Mouse (Mus musculus) liver, embryonic 12.5 days (tissue): ENCODE measurements around the gene Slc25a22. TPM values are rescaled to one million over a fixed set of nuclear protein-coding genes. Genes with fewer than 3 reads are reported as not detected.

Source experiments
- ATAC-seq: fragments of 200-750 bp; cut with Nextera tagmentation; 2 replicates; pipeline ENCODE4 v1.8.0; 2017; ENCODE audit warnings: moderate number of reproducible peaks, mild to moderate bottlenecking, moderate library complexity
- H3K27ac ChIP-seq: fragments of 300-500 bp; sonication (generic); 2 replicates; pipeline ENCODE4 v1.5.1; 2016; ENCODE audit warnings: mild to moderate bottlenecking
- H3K27me3 ChIP-seq: fragments of 300-500 bp; sonication (generic); replicated peaks from 2 replicates; pipeline ENCODE4 v1.6.1; 2016; ENCODE audit warnings: mild to moderate bottlenecking, moderate library complexity
- H3K36me3 ChIP-seq: fragments of 300-500 bp; sonication (generic); 2 replicates; pipeline ENCODE4 v1.6.1; 2016; ENCODE audit warnings: mild to moderate bottlenecking, moderate library complexity
- H3K4me1 ChIP-seq: fragments of 300-500 bp; sonication (generic); 2 replicates; pipeline ENCODE4 v1.6.1; 2016
- H3K4me2 ChIP-seq: fragments of 300-500 bp; sonication (generic); 2 replicates; pipeline ENCODE4 v1.6.1; 2016; ENCODE audit warnings: mild to moderate bottlenecking, moderate library complexity
- H3K4me3 ChIP-seq: fragments of 300-500 bp; sonication (generic); 2 replicates; pipeline ENCODE4 v1.5.1; 2016; ENCODE audit warnings: mild to moderate bottlenecking, moderate library complexity
- H3K9ac ChIP-seq: fragments of 300-500 bp; sonication (generic); 2 replicates; pipeline ENCODE4 v1.6.1; 2016; ENCODE audit warnings: mild to moderate bottlenecking, moderate library complexity
- H3K9me3 ChIP-seq: fragments of 300-500 bp; sonication (generic); replicated peaks from 2 replicates; pipeline ENCODE4 v1.6.1; 2016; ENCODE audit warnings: mild to moderate bottlenecking, moderate library complexity
- WGBS: fragments of 180-500 bp; shearing (Covaris S2); methylation state at CpG from one replicate; pipeline ENCODE4 v1.1.7; 2016; ENCODE audit not compliant: insufficient replicate concordance; 5-methylcytosine and 5-hydroxymethylcytosine counted together
- polyA plus RNA-seq: library from polyadenylated mRNA; unstranded; fragments of >200 nt; fragmentation: Nextera tagmentation; extraction: Ambion mirVana; gene quantifications from 2 replicates; pipeline ENCODE4 v1.2.1, GENCODE M21; 2016

Gene Slc25a22
- polyA plus RNA-seq, 1 experiment from 2014 or later, result 27.1 TPM

GRCm38 (mm10) chr7:141469901-141470636, 32.4 kb upstream of the Slc25a22 start:
- Histone ChIP-seq H3K27me3 (peaks cover 17% of the 10 kb centered on the region), H3K4me2 (peak overlapping the region; percentile 95; the same call in 1 of the 2 replicates), H3K36me3 (peaks cover 38% of the 10 kb centered on the region), H3K9me3 (no peaks in the 10 kb centered on the region), H3K4me1 (peaks cover 75% of the 10 kb centered on the region), H3K9ac (no peak overlapping the region), H3K27ac (peak overlapping the region; percentile 83), H3K4me3 (no peak overlapping the region)
- 85% methylated on average over 18 of the region's 18 CpGs for WGBS
- no peak for ATAC-seq

- no peak for ATAC-seq
- Histone ChIP-seq H3K36me3 (peaks cover 38% of the 10 kb centered on the region), H3K9me3 (no peaks in the 10 kb centered on the region), H3K4me3 (peak overlapping the region; percentile 82), H3K9ac (peak overlapping the region; percentile 82), H3K27me3 (peaks cover 25% of the 10 kb centered on the region), H3K4me1 (peaks cover 80% of the 10 kb centered on the region), H3K27ac (peak overlapping the region; percentile 83), H3K4me2 (peak overlapping the region; percentile 95)
- WGBS, result 82% methylated on average over 6 of the region's 6 CpGs
Measured at GRCm38 (mm10) chr7:141469352-141469751, 31.7 kb upstream of the Slc25a22 start.

- Histone ChIP-seq H3K27me3 (peaks cover 31% of the 10 kb centered on the region), H3K9me3 (no peaks in the 10 kb centered on the region), H3K36me3 (peaks cover 38% of the 10 kb centered on the region), H3K4me1 (peaks cover 79% of the 10 kb centered on the region), H3K4me3 (peak overlapping the region; percentile 82), H3K4me2 (peak overlapping the region; percentile 95), H3K27ac (peak overlapping the region; percentile 83), H3K9ac (peak overlapping the region; percentile 82)
- peak; percentile 71 for ATAC-seq
- WGBS, result 6% methylated on average over 8 of the region's 8 CpGs
Measured at GRCm38 (mm10) chr7:141468522-141469211, 31.0 kb upstream of the Slc25a22 start.

- no peak for ATAC-seq
Measured at GRCm38 (mm10) chr7:141468164-141468521, 30.5 kb upstream of the Slc25a22 start.

GRCm38 (mm10) chr7:141467230-141468030, 29.7 kb upstream of the Slc25a22 start, which contains the start of gene Cd151:
TSS of gene Cd151 (plus strand) at chr7:141467392.
- peaks cover 44% of the 10 kb centered on the region for H3K27me3 ChIP-seq
- peak within 1 kb of the TSS; percentile 95 for H3K4me2 ChIP-seq
- H3K4me3 ChIP-seq, result peak within 1 kb of the TSS; percentile 82
- WGBS, result 1% methylated on average over 52 of the region's 52 CpGs
- H3K9me3 ChIP-seq, result no peaks in the 10 kb centered on the region
- H3K9ac ChIP-seq, result peak within 1 kb of the TSS; percentile 82
- peak within 1 kb of the TSS; percentile 83 for H3K27ac ChIP-seq
- H3K36me3 ChIP-seq, result peaks cover 33% of the 10 kb centered on the region
- ATAC-seq, result peak; percentile 87
- H3K4me1 ChIP-seq, result peaks cover 70% of the 10 kb centered on the region

More at GRCm38 (mm10) chr7:141468164-141468521, 30.5 kb upstream of the Slc25a22 start:
- peaks cover 38% of the 10 kb centered on the region for H3K36me3 ChIP-seq
- H3K4me1 ChIP-seq, result peaks cover 74% of the 10 kb centered on the region
- H3K9me3 ChIP-seq, result no peaks in the 10 kb centered on the region
- H3K27me3 ChIP-seq, result peaks cover 37% of the 10 kb centered on the region
- 20% methylated on average over 5 of the region's 5 CpGs for whole genome bisulfite sequencing
- H3K4me3 ChIP-seq, result peak overlapping the region; percentile 82
- H3K27ac ChIP-seq, result peak overlapping the region; percentile 83
- peak overlapping the region; percentile 95 for H3K4me2 ChIP-seq
- peak overlapping the region; percentile 82 for H3K9ac ChIP-seq

- H3K4me3 ChIP-seq, result peak overlapping the region; percentile 82
- peaks cover 74% of the 10 kb centered on the region for H3K4me1 ChIP-seq
- H3K4me2 ChIP-seq, result peak overlapping the region; percentile 95
- H3K27ac ChIP-seq, result peak overlapping the region; percentile 83
- H3K9me3 ChIP-seq, result no peaks in the 10 kb centered on the region
- peak overlapping the region; percentile 82 for H3K9ac ChIP-seq
- 55% methylated on average over 10 of the region's 10 CpGs for WGBS
- peaks cover 25% of the 10 kb centered on the region for H3K36me3 ChIP-seq
- H3K27me3 ChIP-seq, result peaks cover 51% of the 10 kb centered on the region
- ATAC-seq, result no peak
Measured at GRCm38 (mm10) chr7:141466607-141467148, 29.0 kb upstream of the Slc25a22 start.

GRCm38 (mm10) chr7:141466045-141466394, 28.3 kb upstream of the Slc25a22 start:
- Histone ChIP-seq H3K4me1 (peaks cover 80% of the 10 kb centered on the region), H3K9me3 (no peaks in the 10 kb centered on the region), H3K4me2 (no peak overlapping the region), H3K4me3 (no peak overlapping the region), H3K27ac (0 out of 2 replicates have a peak overlapping the region, but pooled peaks have one; percentile 6), H3K9ac (no peak overlapping the region), H3K36me3 (peaks cover 19% of the 10 kb centered on the region), H3K27me3 (peaks cover 58% of the 10 kb centered on the region)
- ATAC-seq, result no peak
- WGBS, result 42% methylated on average over 7 of the region's 7 CpGs

- Histone ChIP-seq H3K9ac (no peak overlapping the region), H3K27me3 (peaks cover 63% of the 10 kb centered on the region), H3K4me1 (peaks cover 83% of the 10 kb centered on the region), H3K4me2 (peak overlapping the region; percentile 44; the same call in 1 of the 2 replicates), H3K36me3 (peaks cover 14% of the 10 kb centered on the region), H3K4me3 (no peak overlapping the region), H3K9me3 (no peaks in the 10 kb centered on the region), H3K27ac (0 out of 2 replicates have a peak overlapping the region, but pooled peaks have one; percentile 6)
- ATAC-seq, result no peak
- WGBS, result 53% methylated on average over 10 of the region's 10 CpGs
Measured at GRCm38 (mm10) chr7:141465388-141466044, 27.8 kb upstream of the Slc25a22 start.

- Histone ChIP-seq H3K4me3 (peak overlapping the region; percentile 18), H3K27me3 (peaks cover 71% of the 10 kb centered on the region), H3K9ac (no peak overlapping the region), H3K36me3 (peaks cover 9% of the 10 kb centered on the region), H3K4me2 (peak overlapping the region; percentile 44), H3K27ac (no peak overlapping the region), H3K4me1 (peaks cover 76% of the 10 kb centered on the region), H3K9me3 (no peaks in the 10 kb centered on the region)
- no peak for ATAC-seq
- WGBS, result 9% methylated on average over 38 of the region's 38 CpGs
Measured at GRCm38 (mm10) chr7:141464603-141465201, 27.0 kb upstream of the Slc25a22 start.

GRCm38 (mm10) chr7:141463824-141464602, 26.3 kb upstream of the Slc25a22 start:
- Histone ChIP-seq H3K4me1 (peaks cover 69% of the 10 kb centered on the region), H3K4me3 (peak overlapping the region; percentile 18; the same call in 1 of the 2 replicates), H3K27me3 (peaks cover 76% of the 10 kb centered on the region)

More at GRCm38 (mm10) chr7:141463824-141464602, 26.3 kb upstream of the Slc25a22 start:
- Histone ChIP-seq H3K27ac (no peak overlapping the region), H3K36me3 (0 out of 2 replicates have a peak, but pooled peaks cover 9% of the 10 kb centered on the region), H3K9me3 (no peaks in the 10 kb centered on the region), H3K9ac (no peak overlapping the region), H3K4me2 (peak overlapping the region; percentile 44)
- no peak for ATAC-seq
- 25% methylated on average over 12 of the region's 12 CpGs for WGBS
